Mouse (Mus musculus) kidney, postnatal 4 days (tissue): ENCODE measurements at regions not wholly inside any gene's neighbourhood (a gene's known extent, or its start where the extent isn't known, plus 50 kb on each side); places are given as distances from the start of the nearest gene placed in this dataset.
A peak's percentile ranks its signal among the peaks of the same experiment; 100 is the strongest.
"Not testable (repeated sequence)": the region's sequence is repeated elsewhere in the genome, so short reads cannot be mapped to it uniquely, and the experiment has no call there.

Source experiments
- DNase-seq, 2 experiments: peaks; one replicate each; pipeline ENCODE4 v3.0.0; 2021; ENCODE audit warnings: mixed read lengths in 2 of 2

DNA sequence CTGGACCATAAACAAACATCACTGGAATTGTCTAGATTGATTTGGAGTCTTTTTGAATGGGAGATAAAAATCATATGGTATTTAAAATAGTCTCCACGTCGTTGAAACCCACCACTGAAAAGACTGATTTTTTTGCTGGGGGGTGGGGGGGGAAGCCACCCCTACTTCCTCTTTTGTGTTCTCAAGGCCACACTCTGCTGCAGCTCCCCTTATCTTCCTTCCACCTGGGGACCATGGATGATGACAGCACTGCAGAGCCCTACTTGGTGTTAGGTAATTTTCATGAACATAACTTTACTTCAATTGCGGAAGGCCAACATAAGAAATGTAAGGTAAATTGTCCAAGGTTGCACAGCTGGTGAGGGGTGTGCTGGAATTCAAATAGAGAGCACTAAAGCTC is 232.4 kb upstream of the Vrk2 start:
- no peak for DNase-seq

DNA sequence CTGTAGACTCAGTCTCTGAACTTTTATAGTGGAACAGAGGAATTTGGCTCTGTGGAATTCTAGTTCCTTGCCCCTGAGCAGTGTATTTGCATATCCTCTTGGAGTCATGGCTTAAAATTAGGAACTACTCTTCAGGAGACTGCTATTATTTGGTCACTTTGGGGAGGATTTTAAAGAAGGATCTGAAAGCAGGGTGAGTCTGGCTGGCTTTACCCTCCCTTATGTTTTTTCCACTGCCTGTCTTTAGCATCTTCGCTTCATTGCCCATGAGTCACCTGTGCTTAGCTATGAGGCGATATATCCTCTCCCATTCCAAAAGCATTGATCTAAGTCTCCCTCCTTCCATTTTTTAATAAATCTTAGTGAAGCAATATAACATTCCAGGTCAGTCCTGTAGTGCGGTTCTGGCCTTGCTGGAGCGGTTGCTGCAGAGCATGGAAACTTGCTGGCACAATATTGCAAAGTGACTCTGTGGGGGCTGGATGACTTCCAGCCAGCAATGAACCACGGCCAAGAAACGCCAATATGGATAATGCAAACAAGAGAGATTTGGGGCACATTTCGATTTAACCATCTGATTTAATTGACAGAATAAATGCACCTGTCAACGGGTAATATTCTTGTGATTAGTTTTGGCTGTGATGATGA is 230.4 kb upstream of the Vrk2 start:
- DNase-seq, result no peak

DNA sequence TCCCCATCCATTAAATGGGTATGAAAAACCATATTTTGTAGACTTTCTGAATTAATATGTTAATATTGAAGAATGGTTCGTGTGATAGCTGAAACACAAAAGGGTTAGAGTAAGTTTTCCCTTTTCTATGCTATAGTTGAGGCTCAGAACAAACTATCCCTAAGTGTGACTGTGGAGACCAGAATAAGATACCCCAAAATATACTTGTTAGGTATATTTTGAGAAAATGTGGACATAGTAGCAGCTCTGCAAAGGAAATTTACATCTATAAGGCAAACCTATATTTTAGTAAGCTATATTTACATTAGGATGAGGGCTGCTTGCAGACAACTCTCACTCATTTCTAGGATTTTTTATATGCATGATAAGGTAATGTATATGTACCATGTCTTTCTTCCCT is 227.3 kb upstream of the Vrk2 start:
- no peak for DNase-seq

DNA sequence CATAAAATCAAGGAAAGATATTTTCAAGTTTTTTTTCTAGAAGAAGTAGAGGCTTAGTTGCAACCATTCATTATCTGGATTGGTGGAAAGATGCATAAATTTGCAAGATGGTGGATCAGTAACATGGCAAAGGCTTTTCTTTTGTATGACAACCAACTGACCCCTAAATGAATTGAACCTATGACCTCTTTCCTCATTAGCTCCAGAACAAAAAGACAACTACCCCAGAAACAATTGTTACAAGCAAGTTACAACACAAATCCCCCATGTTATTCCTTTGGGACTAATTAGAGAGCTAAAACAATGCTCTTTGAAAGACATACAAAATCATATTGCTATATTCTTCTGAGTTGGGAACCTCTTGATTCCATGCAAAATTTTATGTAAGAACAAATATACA is 223.5 kb upstream of the Vrk2 start:
- no peak for DNase-seq

DNA sequence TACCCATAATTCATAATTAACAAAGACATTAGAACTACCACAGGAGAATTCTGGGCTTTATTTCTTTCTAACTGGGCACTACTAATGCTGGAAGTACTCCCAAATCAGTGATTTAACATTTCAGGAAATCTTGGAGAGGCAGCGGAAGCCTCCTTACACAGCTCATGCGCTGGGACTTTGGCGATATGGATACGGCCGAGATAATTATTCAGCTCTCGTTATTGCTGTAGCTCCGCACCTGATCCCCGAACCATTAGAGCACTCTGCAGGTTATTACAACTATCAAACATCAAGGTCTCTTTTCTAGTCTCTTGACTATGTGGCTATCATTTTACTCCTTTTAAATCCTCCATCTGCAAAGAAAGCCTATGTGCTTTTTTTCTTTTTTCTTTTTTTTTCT is 221.3 kb upstream of the Vrk2 start:
- no peak for DNase-seq

DNA sequence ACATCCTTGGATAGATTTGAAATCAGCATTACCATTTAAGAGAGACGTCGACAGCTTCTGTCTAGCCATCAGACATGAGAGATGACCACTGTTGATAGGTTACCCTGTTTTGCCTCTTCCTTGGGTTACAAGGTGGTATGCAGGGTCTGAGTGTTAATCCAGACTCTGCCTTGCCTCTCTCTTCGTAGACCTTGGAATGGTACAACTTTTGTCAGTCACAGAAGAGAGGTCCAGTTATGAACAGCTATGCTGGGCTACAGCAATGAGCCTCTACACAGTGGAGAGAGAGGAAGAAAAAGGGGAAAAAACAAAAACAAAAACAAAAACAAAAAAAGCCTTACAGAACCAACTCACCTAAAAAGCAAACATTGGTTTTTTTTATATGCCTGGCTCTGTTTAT is 220.8 kb upstream of the Vrk2 start:
- no peak for DNase-seq

DNA sequence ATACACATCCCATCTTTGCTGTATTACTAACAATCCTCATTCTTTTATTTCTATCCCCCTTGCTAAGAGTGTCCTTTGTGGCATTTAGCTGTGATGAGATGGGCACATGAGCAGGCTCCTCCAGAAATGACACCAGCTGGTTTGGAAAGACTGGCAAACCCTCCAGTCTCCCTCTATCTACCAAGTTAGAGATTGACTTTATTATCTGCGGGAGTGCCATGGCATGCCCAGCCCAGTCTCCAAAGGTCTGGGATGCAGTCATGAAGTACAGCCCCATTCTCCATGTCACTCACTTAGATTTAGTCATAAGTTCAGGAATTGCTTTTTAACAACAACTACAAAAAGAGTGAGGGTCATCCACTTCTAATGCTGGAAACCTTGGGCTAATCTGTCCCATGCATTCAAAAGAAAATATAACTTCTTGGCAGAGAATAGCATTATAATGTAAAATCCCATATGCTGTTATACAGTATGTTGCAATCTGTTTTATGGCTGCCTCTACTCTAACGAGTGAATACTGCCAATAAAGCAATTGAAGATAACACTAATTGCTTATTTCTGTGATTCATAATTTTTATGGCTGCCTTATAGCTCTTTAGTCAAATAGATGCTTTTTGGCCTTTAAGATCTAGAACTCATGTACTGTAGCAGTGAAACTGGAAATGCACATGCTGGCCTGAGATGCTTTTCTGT is 208.6 kb upstream of the Vrk2 start:
- no peak for DNase-seq

DNA sequence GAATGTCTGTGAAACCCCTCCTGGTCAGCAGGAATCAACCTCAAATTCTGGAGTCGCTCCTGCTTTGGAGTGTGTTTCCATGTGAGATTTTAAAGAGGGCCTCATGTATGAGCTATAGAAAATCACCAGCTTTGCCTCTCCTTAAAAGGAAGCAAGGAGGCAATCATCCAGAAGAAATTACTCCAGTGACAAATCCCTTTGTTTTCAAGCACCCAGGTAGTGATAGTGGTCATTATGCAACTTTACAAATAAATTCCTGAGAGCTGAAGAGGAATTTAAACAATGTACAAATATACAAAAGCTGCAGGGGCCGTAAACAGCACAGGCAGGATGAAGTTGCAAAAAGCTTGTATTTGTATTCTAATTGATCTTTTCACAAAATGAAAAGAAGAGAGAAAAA is 206.5 kb upstream of the Vrk2 start:
- no peak for DNase-seq

DNA sequence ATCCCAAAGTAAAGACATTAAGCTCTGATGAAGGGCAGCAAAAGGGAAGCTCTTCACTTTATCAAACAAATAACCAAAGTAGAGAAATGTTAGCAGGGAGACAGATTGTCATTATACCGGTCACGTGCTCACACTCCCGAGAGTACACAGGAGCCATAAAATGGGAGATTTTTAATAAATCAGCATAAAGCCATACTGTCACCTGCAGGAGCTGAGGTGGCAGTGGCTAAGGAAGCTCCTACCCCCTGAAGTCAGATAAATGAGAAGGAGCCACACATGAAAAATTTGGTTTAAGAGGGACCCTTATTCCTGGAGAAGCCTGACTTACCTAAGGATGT is 200.8 kb upstream of the Vrk2 start:
- no peak for DNase-seq

DNA sequence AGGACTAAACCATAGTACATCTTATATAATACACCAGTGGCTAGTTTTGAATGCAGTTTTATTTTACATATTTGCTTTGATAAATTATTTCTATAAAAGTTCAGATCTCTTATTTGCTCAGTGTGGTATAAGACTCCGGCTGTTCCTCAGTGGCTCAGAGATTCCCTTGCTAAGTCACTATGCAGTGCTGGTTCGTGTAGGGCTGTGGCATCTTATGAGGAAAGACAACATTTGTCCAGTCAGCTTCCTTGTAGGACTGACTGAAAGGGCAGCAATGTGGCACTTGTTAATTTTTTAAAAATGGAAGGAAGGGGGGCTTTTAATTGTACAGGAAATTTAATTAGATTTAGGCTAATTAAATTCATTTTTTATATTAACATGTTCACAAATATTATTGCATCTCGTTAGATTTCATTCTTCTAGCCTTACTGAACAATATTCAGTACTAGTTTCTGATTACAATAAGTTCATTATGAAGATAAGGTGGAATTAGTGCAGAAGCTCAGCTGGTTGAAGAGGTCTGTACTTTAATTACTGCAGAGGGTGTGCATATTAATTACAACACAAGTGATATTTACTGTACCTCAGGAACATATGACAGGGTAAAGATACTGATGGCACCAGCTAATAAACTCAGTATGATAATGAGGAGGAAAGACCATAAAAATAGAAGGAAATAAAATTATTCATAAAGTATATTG is 200.3 kb upstream of the Vrk2 start:
- DNase-seq, result no peak

DNA sequence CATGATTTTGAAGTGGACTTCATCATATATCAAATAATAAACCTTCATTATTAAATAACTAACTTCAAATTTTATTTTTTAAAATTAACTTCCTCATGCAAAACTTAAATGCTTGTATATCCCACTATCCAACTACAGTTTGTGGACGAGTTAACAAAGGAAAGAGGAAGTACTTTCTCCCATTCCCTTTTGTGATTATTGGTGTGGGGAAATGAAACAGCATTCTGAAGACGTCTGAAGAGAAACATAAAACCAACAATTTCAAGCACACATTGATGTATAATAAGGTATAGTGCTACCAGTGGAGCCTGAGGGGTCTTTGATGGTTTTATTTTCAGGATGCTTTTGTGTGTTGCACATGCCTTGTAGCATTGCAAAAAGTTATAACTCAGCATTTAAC is 195.5 kb upstream of the Vrk2 start:
- no peak for DNase-seq

DNA sequence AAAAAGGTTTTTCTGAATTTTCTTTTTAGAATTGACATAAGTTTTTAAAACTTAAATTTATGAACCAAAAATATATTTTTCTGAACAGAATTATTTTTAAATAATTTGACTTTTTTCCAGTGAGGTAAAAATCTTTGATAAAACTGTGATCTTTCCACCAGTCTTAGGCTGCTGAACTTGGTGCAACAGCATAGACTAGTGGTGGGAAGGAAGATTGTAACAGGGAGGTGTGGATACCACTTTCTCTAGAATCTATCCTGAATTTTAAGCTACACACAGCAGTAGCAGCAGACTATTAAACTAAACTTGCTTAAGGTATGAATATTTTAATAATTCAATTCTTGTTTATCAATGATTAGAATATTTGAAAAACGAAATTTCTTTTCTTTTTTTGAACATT is 191.4 kb upstream of the Vrk2 start:
- peak in 1 of 2 experiments; percentile 4 for DNase-seq

DNA sequence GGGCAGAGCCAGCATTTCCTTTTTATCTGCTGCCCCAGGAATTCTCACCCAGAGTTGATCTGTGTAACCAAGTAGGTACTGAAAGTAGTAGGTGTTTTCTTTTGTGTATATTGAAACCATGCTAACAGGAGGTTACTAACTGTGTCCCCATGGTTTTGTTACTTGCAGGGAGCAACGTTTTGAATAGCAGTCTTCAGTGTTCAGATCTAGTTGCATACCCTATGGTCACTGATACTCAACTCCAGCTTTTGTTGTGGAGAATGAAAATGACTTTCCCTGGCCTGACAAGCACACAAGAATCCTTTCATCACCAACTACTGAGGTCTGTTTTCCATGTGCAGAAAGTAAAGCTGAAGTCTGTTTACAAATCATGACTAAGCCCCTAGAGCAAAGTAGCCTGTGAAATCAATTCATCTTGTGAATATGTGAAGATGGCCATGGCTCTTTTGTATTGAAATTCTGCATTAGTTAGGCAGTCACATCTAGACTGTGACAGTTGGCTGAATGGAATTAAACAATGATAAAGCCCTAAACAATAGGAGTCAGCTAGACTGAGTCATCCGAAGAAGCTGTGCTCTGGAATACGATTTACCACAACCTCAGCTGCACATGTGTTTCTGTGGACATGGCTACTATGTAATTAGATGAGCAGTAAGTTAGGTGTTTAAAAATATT is 179.5 kb upstream of the Vrk2 start:
- no peak for DNase-seq

DNA sequence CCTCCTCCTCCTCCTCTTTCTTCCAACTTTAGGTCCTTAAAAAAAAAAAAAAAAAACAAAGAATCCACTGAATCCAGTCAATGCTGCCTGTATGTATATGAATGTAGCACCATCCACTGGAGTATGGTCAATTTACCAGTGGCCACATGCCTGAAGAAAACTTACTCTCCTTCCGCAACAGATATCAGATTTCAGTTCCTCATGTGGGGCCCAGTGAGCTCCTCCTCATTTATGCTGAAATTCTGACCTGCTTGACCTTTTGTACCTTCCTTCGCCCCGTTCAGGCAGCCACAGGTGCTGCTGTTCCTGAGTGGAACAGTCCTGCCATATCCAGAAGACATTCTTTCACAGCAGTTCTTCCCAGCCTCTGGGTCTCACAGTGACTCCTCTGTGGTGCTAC is 161.8 kb upstream of the Vrk2 start:
- no peak for DNase-seq

DNA sequence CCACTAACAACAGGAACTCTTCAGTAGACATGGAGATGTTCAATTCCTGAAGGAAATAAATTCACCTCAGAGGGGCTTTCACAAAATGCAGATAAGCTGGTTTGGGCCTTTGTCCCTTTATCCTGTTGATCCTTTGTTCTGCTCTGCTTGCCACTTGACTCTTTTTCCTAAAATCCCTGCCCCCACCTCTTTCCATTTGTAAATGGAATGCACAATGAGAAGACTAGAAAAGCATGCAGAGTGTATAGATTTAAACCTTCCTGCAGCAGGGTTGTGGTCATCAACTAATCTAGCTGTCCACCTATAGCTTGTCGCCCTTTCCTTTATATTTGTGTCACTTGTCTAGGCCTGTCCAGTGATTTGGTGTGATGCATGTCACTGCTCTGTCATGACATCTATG is 159.8 kb upstream of the Vrk2 start:
- DNase-seq, result no peak

DNA sequence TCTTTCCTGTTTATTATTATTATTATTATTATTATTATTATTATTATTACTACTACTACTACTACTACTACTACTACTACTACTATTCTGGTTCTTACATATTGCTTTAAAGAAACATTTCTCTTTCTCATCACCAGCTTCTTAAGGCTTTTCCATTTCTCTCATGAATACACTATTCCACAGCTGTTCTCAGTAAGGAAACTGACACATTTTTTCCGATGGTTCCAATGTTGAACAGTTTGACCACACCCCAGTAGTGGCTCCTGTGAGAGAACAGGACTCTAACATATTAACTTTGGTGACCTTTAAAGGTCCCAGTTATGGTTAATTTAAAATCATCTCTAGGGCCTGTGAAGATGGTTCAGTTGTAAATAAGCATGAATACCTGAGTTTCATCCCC is 148.4 kb upstream of the Vrk2 start:
- no peak for DNase-seq

DNA sequence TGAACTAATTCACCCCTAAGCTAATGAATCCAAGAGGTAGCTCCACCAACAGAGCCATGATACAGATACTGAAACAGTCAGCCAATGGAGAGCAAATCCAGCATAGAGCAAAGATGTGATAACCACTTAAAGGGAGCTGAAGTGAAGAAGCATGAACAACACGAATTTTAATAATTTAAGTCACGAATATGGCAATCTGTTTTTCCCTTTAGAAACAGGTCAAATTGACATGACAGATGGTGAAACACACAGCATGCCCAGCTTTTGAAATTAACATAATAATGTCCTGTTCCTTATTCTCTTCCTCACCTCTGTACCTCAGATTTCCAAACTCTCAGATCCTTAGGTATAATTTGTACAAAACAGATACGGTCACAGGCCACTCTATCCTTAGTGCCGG is 145.9 kb upstream of the Vrk2 start:
- DNase-seq, result no peak

DNA sequence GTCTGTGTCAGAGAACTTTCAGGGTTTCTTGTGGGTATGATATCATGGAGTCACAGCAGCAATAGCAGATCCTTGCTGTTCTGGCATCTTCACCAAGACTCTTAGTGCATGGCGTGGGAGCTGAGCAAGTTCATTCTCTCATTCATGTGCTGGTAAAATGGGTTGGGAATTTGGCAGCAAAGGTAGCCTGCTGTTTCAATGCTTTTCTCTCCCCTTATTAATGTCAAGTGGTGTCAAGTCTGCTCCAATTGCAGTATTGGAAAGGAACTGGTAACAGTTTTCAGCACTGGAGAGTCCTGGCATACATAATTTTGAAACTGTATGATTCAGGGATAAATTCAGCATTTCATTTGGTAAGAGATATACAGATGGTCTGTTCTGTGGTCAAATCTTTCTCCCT is 133.2 kb upstream of the Vrk2 start:
- no peak for DNase-seq

DNA sequence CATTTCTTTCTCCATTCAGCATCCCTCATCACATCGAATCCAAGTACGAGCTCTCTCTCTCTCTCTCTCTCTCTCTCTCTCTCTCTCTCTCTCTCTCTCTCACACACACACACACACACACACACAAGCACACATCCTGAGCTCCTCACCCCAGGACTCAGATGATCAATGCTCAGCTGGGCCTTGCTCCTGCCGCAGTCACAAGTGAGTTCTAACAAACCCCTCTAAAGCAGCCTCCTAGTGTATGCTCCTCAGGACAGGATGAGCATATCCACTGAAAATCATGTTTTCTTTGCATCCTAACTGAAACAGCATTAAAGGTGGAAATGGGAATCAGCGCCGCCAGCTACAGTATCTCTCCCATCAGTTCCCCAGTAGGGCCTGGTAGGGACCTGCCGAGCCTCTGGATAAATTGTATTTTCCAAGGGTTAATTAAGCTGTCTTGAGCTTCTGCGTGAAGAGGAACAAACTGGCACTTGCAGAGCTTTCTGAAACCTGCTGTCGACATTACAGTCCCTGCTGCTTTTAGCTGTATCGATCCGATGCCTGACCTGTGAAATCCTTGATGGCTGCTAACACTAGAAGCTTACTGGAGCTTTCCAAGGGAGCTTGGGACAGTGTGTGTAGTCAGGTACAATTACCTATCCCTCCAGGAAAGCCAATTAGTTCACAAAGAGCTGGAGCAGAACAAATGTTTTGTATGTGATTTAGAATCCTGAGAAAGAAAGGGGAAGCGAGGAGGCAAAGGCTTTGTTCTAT is 131.3 kb upstream of the Vrk2 start:
- no peak for DNase-seq

DNA sequence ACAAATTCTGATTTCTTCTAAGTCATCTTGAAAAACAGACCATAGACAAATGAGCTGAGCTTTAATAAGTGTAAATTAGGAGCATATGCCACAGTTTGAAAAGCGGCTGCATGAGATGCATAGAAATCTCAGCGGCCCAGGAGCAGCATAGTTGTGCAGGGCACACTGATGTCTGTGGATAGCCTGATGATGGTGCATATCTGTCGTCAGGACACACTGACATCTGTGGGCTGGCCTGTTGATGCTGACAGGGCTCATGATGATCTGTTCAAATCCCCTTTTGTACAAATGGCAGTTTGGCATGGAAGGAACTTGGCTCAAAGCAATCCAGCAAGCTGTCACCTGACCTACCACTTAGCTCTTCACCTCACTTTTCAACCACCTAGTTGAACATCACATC is 128.5 kb upstream of the Vrk2 start:
- DNase-seq, result no peak

DNA sequence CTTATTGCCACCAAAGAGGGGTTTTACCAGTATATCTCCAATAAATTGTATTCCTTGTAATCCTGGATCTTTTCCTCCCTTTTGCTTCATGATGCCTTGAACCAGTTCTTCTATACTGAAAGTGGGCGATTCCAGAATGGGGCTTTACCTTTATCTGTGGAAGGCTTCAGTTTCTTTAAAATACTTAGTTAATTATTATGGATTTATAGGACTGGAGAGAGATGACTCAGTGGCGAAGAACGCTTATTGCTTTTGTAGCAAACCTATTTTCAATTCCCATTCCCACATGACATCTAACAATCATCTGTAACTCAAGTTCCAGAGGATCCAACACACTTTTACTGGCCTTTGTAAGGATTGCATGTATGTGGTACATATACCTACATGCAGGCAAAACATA is 127.4 kb upstream of the Vrk2 start:
- DNase-seq, result no peak

DNA sequence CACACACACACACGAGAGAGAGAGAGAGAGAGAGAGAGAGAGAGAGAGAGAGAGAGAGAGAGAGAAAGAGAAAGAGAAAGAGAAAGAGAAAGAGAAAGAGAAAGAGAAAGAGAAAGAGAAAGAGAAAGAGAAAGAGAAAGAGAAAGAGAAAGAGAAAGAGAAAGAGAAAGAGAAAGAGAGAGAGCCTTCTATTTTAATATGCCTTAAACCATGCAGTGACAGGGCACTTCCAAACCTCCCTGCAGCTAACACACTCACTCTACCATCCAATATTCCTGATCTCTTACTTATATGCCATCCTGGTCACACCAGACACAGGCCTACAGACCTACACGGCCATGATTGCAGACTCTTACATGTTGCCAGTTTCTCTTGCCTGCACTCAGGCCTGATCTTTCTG is 117.4 kb upstream of the Vrk2 start:
- DNase-seq, result not testable (repeated sequence)

DNA sequence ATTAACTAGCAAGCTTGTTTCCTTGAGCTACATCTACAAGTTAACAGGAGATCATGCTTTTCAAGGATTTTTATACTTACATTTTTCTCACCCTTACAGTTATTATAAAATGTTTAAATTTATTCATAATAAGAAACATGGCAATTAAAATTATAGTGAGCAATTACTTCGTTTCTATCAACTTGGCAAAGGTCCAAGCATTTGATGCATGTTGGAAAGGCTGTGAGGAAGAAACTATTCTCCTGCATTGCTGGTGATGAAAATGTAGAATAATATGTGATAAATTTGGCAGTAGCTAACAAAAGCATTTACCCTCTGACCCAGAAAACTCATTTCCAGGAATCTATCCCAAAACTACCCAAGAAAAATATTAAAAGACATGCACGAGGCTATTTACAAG is 114.8 kb upstream of the Vrk2 start:
- no peak for DNase-seq
